Mouse (Mus musculus): ENCODE results near the gene Tnfrsf8. TPM values are rescaled to one million over a fixed set of nuclear protein-coding genes. Genes with fewer than 3 reads are reported as not detected.

Gene Tnfrsf8
- total and polyA plus RNA-seq, 3 experiments = 12.7 to 31.0 (median 24.7) TPM

DNA sequence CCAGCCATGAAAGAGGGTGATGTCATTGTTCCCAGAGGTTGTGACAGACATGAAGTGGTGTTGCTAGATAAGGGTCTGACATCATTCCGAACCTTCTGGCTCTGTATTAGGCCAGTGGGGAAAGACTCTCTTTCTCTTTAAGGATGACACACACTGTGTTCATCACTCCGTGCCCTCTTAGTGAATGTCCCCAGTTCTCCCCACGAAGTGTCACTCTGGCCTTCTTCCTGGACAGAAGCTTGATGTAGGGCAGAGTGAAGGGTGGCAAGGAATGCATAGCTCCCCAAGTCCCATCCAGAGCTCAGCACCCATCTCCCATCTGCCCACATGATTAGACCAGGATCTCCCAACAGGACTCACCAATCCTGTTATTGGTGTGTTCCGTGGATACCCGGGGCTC lies 41.0 kb downstream of the Tnfrsf8 start:
- no peaks in the 10 kb centered on the region for H3K9me3 ChIP-seq (replicated peaks; ENCODE audit: low read length)
- no peak for TF ChIP-seq BHLHE40 (IDR thresholded peaks at IDR 0.05; ENCODE audit: low read depth, low read length)
- TF ChIP-seq CHD2 (IDR thresholded peaks at IDR 0.05; ENCODE audit: low read length) = no peak
- TF ChIP-seq POLR2AphosphoS2 (IDR thresholded peaks at IDR 0.05; ENCODE audit: low read depth, low read length) = no peak
- TF ChIP-seq SMC3 (IDR thresholded peaks at IDR 0.05; ENCODE audit: low read depth, low read length) = no peak
- TF ChIP-seq ZNF384 (IDR thresholded peaks at IDR 0.05; ENCODE audit: low read depth, low read length) = no peak
- TF ChIP-seq POLR2A (IDR thresholded peaks at IDR 0.05; ENCODE audit: low read depth, low read length) = no peak
- no peak for TF ChIP-seq ETS1 (conservative IDR thresholded peaks at IDR 0.05; ENCODE audit: low read depth, low read length)
- no peak for TF ChIP-seq KAT2A (IDR thresholded peaks at IDR 0.05; ENCODE audit: insufficient replicate concordance, low read length)
- no peak for TF ChIP-seq MAFK (IDR thresholded peaks at IDR 0.05; ENCODE audit: insufficient replicate concordance, low read length)
- TF ChIP-seq ZMIZ1 (IDR thresholded peaks at IDR 0.05; ENCODE audit: low read depth, low read length) = no peak
- no peak for TF ChIP-seq NRF1 (IDR thresholded peaks at IDR 0.05; ENCODE audit: low read depth, low read length)
- no peak for TF ChIP-seq MAZ (IDR thresholded peaks at IDR 0.05; ENCODE audit: low read depth, low read length)
- TF ChIP-seq E2F4 (IDR thresholded peaks at IDR 0.05; ENCODE audit: insufficient replicate concordance, low read depth, low read length) = no peak
- no peak for TF ChIP-seq USF1 (IDR thresholded peaks at IDR 0.05; ENCODE audit: low read depth, low read length)
- in situ Hi-C loops (cut with MboI; ENCODE audit: low pct_ligation_motif_present, low pct_unique_long_range_greater_than_20kb, low sequenced_read_pairs) (no loop called here), dilution Hi-C loops (cut with MboI; ENCODE audit: extremely low pct_ligation_motif_present, extremely low pct_unique_long_range_greater_than_20kb, low sequenced_read_pairs) (no loop called here)
- H3K79me2 ChIP-seq (replicated peaks; ENCODE audit: control insufficient read depth, extremely low read depth, insufficient read depth, poor library complexity, severe bottlenecking) = no peaks in the 10 kb centered on the region
- peaks cover 6 to 33% of the 10 kb centered on the region in 2 experiments; a peak in 3 of 4 replicates for H3K4me1 ChIP-seq (ENCODE audit: control insufficient read depth in 1 of 2, insufficient read depth in 2 of 2)
- no peak overlapping the region for H3K4me3 ChIP-seq (replicated peaks in 1 of 3; ENCODE audit: low read depth in 2 of 3, low read length in 2 of 3, poor library complexity in 1 of 3)
- H3K4me2 ChIP-seq (ENCODE audit: insufficient read depth, low read depth, poor library complexity, severe bottlenecking) = no peak overlapping the region
- H3K36me3 ChIP-seq (replicated peaks in 1 of 2; ENCODE audit: control insufficient read depth in 1 of 2, insufficient read depth in 1 of 2, low read length in 1 of 2) = peaks cover 3 to 37% of the 10 kb centered on the region in 2 experiments
- no peak overlapping the region for H3K27ac ChIP-seq (ENCODE audit: insufficient read depth, low read depth)
- DNase-seq (ENCODE audit: extremely low read depth) = no peak
- H3K27me3 ChIP-seq (replicated peaks) = no peaks in the 10 kb centered on the region
- H3K9ac ChIP-seq (ENCODE audit: insufficient read depth, low read depth) = no peak overlapping the region

DNA sequence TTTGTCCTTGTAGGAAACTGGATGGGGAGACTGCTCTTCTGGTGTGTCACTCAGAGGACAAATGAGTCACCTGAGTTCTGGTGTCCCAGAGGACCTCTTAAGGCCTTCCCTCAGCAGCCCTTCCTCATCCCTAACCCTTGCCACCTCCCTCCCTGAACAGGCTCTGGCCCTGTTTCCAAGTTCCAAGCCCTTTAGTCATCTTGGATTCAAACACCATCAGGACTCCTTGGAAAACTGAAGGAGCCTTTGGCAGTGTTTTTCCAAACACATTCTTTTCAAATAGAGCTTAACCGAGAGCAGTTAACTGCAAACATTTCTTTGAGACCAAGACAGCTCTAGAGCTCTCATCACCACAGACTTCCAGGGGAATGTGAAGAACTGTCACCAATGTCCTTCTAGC lies 42.2 kb downstream of the Tnfrsf8 start:
- no peaks in the 10 kb centered on the region for H3K9me3 ChIP-seq (replicated peaks; ENCODE audit: low read length)
- H3K4me1 ChIP-seq (ENCODE audit: control insufficient read depth in 1 of 2, insufficient read depth in 2 of 2) = peaks cover 6 to 30% of the 10 kb centered on the region in 2 experiments; a peak in 3 of 4 replicates
- no peak overlapping the region for H3K4me2 ChIP-seq (ENCODE audit: insufficient read depth, low read depth, poor library complexity, severe bottlenecking)
- in situ Hi-C loops (cut with MboI; ENCODE audit: low pct_ligation_motif_present, low pct_unique_long_range_greater_than_20kb, low sequenced_read_pairs) = no loop called here
- TF ChIP-seq PAX5 (IDR thresholded peaks at IDR 0.05; ENCODE audit: low read length) = no peak
- no peak for TF ChIP-seq BHLHE40 (IDR thresholded peaks at IDR 0.05; ENCODE audit: low read depth, low read length)
- TF ChIP-seq MAX (IDR thresholded peaks at IDR 0.05; ENCODE audit: low read length) = no peak
- TF ChIP-seq E2F4 (IDR thresholded peaks at IDR 0.05; ENCODE audit: insufficient replicate concordance, low read depth, low read length) = no peak
- TF ChIP-seq MAFK (IDR thresholded peaks at IDR 0.05; ENCODE audit: insufficient replicate concordance, low read length) = no peak
- no peak for TF ChIP-seq USF2 (conservative IDR thresholded peaks at IDR 0.05; ENCODE audit: low read depth, low read length)
- no peak for TF ChIP-seq ZKSCAN1 (IDR thresholded peaks at IDR 0.05; ENCODE audit: borderline replicate concordance, low read depth, low read length)
- no peak for TF ChIP-seq POLR2A (IDR thresholded peaks at IDR 0.05; ENCODE audit: low read depth, low read length)
- TF ChIP-seq MXI1 (IDR thresholded peaks at IDR 0.05; ENCODE audit: low read depth, low read length) = no peak
- no peak overlapping the region for H3K9ac ChIP-seq (ENCODE audit: insufficient read depth, low read depth)
- H3K4me3 ChIP-seq (replicated peaks in 1 of 3; ENCODE audit: low read depth in 2 of 3, low read length in 2 of 3, poor library complexity in 1 of 3) = no peak overlapping the region
- DNase-seq (ENCODE audit: extremely low read depth) = no peak
- no peak overlapping the region for H3K27ac ChIP-seq (ENCODE audit: insufficient read depth, low read depth)
- peaks cover 14 to 49% of the 10 kb centered on the region in 2 experiments for H3K36me3 ChIP-seq (replicated peaks in 1 of 2; ENCODE audit: control insufficient read depth in 1 of 2, insufficient read depth in 1 of 2, low read length in 1 of 2)
- dilution Hi-C loops (cut with MboI; ENCODE audit: extremely low pct_ligation_motif_present, extremely low pct_unique_long_range_greater_than_20kb, low sequenced_read_pairs) = no loop called here
- no peaks in the 10 kb centered on the region for H3K27me3 ChIP-seq (replicated peaks)
- no peaks in the 10 kb centered on the region for H3K79me2 ChIP-seq (replicated peaks; ENCODE audit: control insufficient read depth, extremely low read depth, insufficient read depth, poor library complexity, severe bottlenecking)
